Mouse (Mus musculus) liver, embryonic 14.5 days (tissue): Measurements from ENCODE around the gene Prkab1. TPM values are rescaled to one million over a fixed set of nuclear protein-coding genes. Genes with fewer than 3 reads are reported as not detected.

Experiments used
- ATAC-seq: fragments of 200-750 bp; cut with Nextera tagmentation; 2 replicates; pipeline ENCODE4 v1.8.0; 2017; ENCODE audit warnings: moderate number of reproducible peaks, mild to moderate bottlenecking, moderate library complexity; ENCODE audit not compliant: insufficient read depth
- DNase-seq, 3 experiments: peaks; one replicate each; pipeline ENCODE4 v3.0.0-alpha.2; 2012 to 2013; ENCODE audit warnings: low read depth in 3 of 3, low spot score in 3 of 3
- H3K27ac ChIP-seq: fragments of 300-500 bp; sonication (generic); 2 replicates; pipeline ENCODE4 v1.5.1; 2014; ENCODE audit warnings: moderate library complexity, mild to moderate bottlenecking, control low read depth, inconsistent platforms
- H3K27me3 ChIP-seq: fragments of 300-500 bp; sonication (generic); 2 replicates; pipeline ENCODE4 v1.6.1; 2014; ENCODE audit warnings: mild to moderate bottlenecking, low read length, moderate library complexity; ENCODE audit not compliant: control insufficient read depth, insufficient read depth
- H3K36me3 ChIP-seq: fragments of 300-500 bp; sonication (generic); replicated peaks from 2 replicates; pipeline ENCODE4 v1.6.1; 2014; ENCODE audit warnings: low read depth; ENCODE audit not compliant: control insufficient read depth, insufficient read depth
- H3K4me1 ChIP-seq, 2 experiments: fragments of 200-500 bp in 1 of 2; fragments of 300-500 bp in 1 of 2; sonication (generic) in 1 of 2; replicated peaks; 2 replicates each; pipeline ENCODE4 v1.6.1; 2012 to 2014; ENCODE audit warnings: antibody characterized with exemption in 1 of 2, inconsistent platforms in 1 of 2, low read length in 1 of 2; ENCODE audit not compliant: control insufficient read depth in 2 of 2, insufficient read depth in 2 of 2
- H3K4me2 ChIP-seq: fragments of 300-500 bp; sonication (generic); 2 replicates; pipeline ENCODE4 v1.6.1; 2014; ENCODE audit warnings: low read depth, mild to moderate bottlenecking, control low read depth, moderate library complexity
- H3K4me3 ChIP-seq, 2 experiments: fragments of 200-500 bp in 1 of 2; fragments of 300-500 bp in 1 of 2; sonication (generic) in 1 of 2; 2 replicates each; pipeline ENCODE4 v1.5.1; 2012 to 2014; ENCODE audit warnings: low read depth in 2 of 2, low read length in 2 of 2, mild to moderate bottlenecking in 2 of 2, control low read depth in 1 of 2, inconsistent platforms in 1 of 2, moderate library complexity in 1 of 2; ENCODE audit not compliant: insufficient read depth in 1 of 2
- H3K9ac ChIP-seq: fragments of 300-500 bp; sonication (generic); replicated peaks from 2 replicates; pipeline ENCODE4 v1.6.1; 2014; ENCODE audit warnings: mild to moderate bottlenecking, control low read depth, moderate library complexity
- H3K9me3 ChIP-seq: fragments of 300-500 bp; sonication (generic); 2 replicates; pipeline ENCODE4 v1.6.1; 2016; ENCODE audit warnings: low read length, mixed read lengths; ENCODE audit not compliant: control insufficient read depth
- CTCF ChIP-seq: IDR thresholded peaks from 2 replicates; pipeline ENCODE4 v1.5.1; 2016; ENCODE audit warnings: antibody characterized with exemption, low read depth, control low read depth
- EP300 ChIP-seq: IDR thresholded peaks from 2 replicates; pipeline ENCODE4 v1.6.1; 2016; ENCODE audit warnings: antibody characterized with exemption, low read depth
- WGBS: fragments of 180-500 bp; shearing (Covaris S2); extraction: QIAGEN DNeasy Blood & Tissue Kit; methylation state at CpG from one replicate; pipeline ENCODE4 v1.1.7; 2014; ENCODE audit not compliant: insufficient replicate concordance; 5-methylcytosine and 5-hydroxymethylcytosine counted together
- polyA plus RNA-seq, 2 experiments: library from polyadenylated mRNA; depleted of rRNA in 1 of 2; stranded (reverse) in 1 of 2; unstranded in 1 of 2; fragments of >200 nt; fragmentation: Nextera tagmentation in 1 of 2; extraction: Ambion mirVana in 1 of 2; gene quantifications; 2 replicates each; pipeline versions ENCODE4 v1.2.1 to v1.2.3; 2012 to 2014

Gene Prkab1
- polyA plus RNA-seq, 2 experiments: 67.2 to 69.3 TPM

- H3K9me3 ChIP-seq: no peaks in the 10 kb centered on the region
- no peaks in the 10 kb centered on the region for H3K27me3 ChIP-seq
- peak overlapping the region; percentile 95 for H3K4me2 ChIP-seq
- TF ChIP-seq EP300 (no peak), CTCF (no peak)
- peaks cover 55 to 57% of the 10 kb centered on the region in 2 experiments for H3K4me1 ChIP-seq
- H3K36me3 ChIP-seq: peaks cover 54% of the 10 kb centered on the region
- H3K27ac ChIP-seq: peak overlapping the region; percentile 99
- WGBS: 40% methylated on average over 12 of the region's 12 CpGs
- peak overlapping the region; percentile 88 to 100 for H3K4me3 ChIP-seq
- DNase-seq (no peak), ATAC-seq (peak; percentile 9; the same call in 1 of the 2 replicates)
- peak overlapping the region; percentile 99 for H3K9ac ChIP-seq
Measured at GRCm38 (mm10) chr5:116022131-116022530, 2.2 kb downstream of the Prkab1 start.

GRCm38 (mm10) chr5:116021552-116021951 lies 2.8 kb downstream of the Prkab1 start:
- DNase-seq (peak; percentile 82), ATAC-seq (peak; percentile 67)
- Histone ChIP-seq H3K36me3 (peaks cover 60% of the 10 kb centered on the region), H3K27ac (peak overlapping the region; percentile 99), H3K9me3 (no peaks in the 10 kb centered on the region), H3K9ac (peak overlapping the region; percentile 99), H3K27me3 (no peaks in the 10 kb centered on the region), H3K4me2 (peak overlapping the region; percentile 95), H3K4me1 (peaks cover 51 to 54% of the 10 kb centered on the region in 2 experiments), H3K4me3 (peak overlapping the region; percentile 88 to 100)
- WGBS: 16% methylated on average over 14 of the region's 14 CpGs
- no peak for TF ChIP-seq CTCF
- peak; percentile 93 for TF ChIP-seq EP300

GRCm38 (mm10) chr5:116019371-116019770 lies 4.9 kb downstream of the Prkab1 start:
- H3K4me3 ChIP-seq: no peak overlapping the region
- peak overlapping the region; percentile 28 for H3K4me2 ChIP-seq
- WGBS: 69% methylated on average over 11 of the region's 11 CpGs
- H3K27me3 ChIP-seq: no peaks in the 10 kb centered on the region
- peak overlapping the region; percentile 45 for H3K9ac ChIP-seq
- ATAC-seq (no peak), DNase-seq (no peak)
- H3K4me1 ChIP-seq: peaks cover 36% of the 10 kb centered on the region in 2 experiments
- no peaks in the 10 kb centered on the region for H3K9me3 ChIP-seq
- H3K27ac ChIP-seq: peak overlapping the region; percentile 45
- no peak for TF ChIP-seq CTCF
- no peak for TF ChIP-seq EP300
- H3K36me3 ChIP-seq: peaks cover 81% of the 10 kb centered on the region

- peak overlapping the region; percentile 28; the same call in 1 of the 2 replicates for H3K4me2 ChIP-seq
- peak overlapping the region; percentile 45 for H3K27ac ChIP-seq
- ATAC-seq (no peak), DNase-seq (no peak)
- H3K9me3 ChIP-seq: no peaks in the 10 kb centered on the region
- no peak overlapping the region; the same call in 1 of the 2 replicates for H3K9ac ChIP-seq
- no peak overlapping the region for H3K4me3 ChIP-seq
- WGBS: 56% methylated on average over 6 of the region's 6 CpGs
- H3K36me3 ChIP-seq: peaks cover 87% of the 10 kb centered on the region
- H3K4me1 ChIP-seq: peaks cover 36% of the 10 kb centered on the region in 2 experiments
- peak; percentile 51 for TF ChIP-seq CTCF
- no peak for TF ChIP-seq EP300
- H3K27me3 ChIP-seq: no peaks in the 10 kb centered on the region
Measured at GRCm38 (mm10) chr5:116018784-116019183, 5.5 kb downstream of the Prkab1 start.

- H3K4me1 ChIP-seq: peaks cover 36% of the 10 kb centered on the region in 2 experiments
- no peak overlapping the region for H3K27ac ChIP-seq
- no peak overlapping the region for H3K9ac ChIP-seq
- H3K36me3 ChIP-seq: peaks cover 93% of the 10 kb centered on the region
- DNase-seq: no peak
- H3K4me2 ChIP-seq: no peak overlapping the region
- no peak for ATAC-seq
- H3K9me3 ChIP-seq: no peaks in the 10 kb centered on the region
- 89% methylated on average over 9 of the region's 9 CpGs for WGBS
- H3K4me3 ChIP-seq: no peak overlapping the region
- H3K27me3 ChIP-seq: no peaks in the 10 kb centered on the region
- no peak for TF ChIP-seq EP300
Measured at GRCm38 (mm10) chr5:116018196-116018595, 6.1 kb downstream of the Prkab1 start.
